Mouse (Mus musculus) lung, embryonic 14.5 days (tissue): ENCODE measurements at regions not wholly inside any gene's neighbourhood (a gene's known extent, or its start where the extent isn't known, plus 50 kb on each side); places are given as distances from the start of the nearest gene placed in this dataset.

Experiments
- ATAC-seq: fragments of 200-750 bp; cut with Nextera tagmentation; 2 replicates; pipeline ENCODE4 v1.8.0; 2017; ENCODE audit warnings: mild to moderate bottlenecking, moderate TSS enrichment, moderate library complexity; ENCODE audit not compliant: insufficient read depth
- DNase-seq: peaks from one replicate; pipeline ENCODE4 v3.0.0-alpha.2; 2015
- H3K27ac ChIP-seq: fragments of 300-500 bp; sonication (generic); 2 replicates; pipeline ENCODE4 v1.5.1; 2014; ENCODE audit warnings: low read depth, mild to moderate bottlenecking, moderate library complexity
- H3K27me3 ChIP-seq: fragments of 300-500 bp; sonication (generic); 2 replicates; pipeline ENCODE4 v1.6.1; 2014; ENCODE audit warnings: low read length, control low read depth; ENCODE audit not compliant: insufficient read depth
- H3K36me3 ChIP-seq: fragments of 300-500 bp; sonication (generic); 2 replicates; pipeline ENCODE4 v1.6.1; 2014; ENCODE audit warnings: control low read depth; ENCODE audit not compliant: insufficient read depth
- H3K4me1 ChIP-seq: fragments of 300-500 bp; sonication (generic); 2 replicates; pipeline ENCODE4 v1.6.1; 2014; ENCODE audit warnings: antibody characterized with exemption, control low read depth; ENCODE audit not compliant: insufficient read depth
- H3K4me2 ChIP-seq: fragments of 300-500 bp; sonication (generic); 2 replicates; pipeline ENCODE4 v1.6.1; 2014; ENCODE audit warnings: mild to moderate bottlenecking
- H3K4me3 ChIP-seq: fragments of 300-500 bp; sonication (generic); 2 replicates; pipeline ENCODE4 v1.5.1; 2014; ENCODE audit warnings: low read depth, low read length
- H3K9ac ChIP-seq: fragments of 300-500 bp; sonication (generic); 2 replicates; pipeline ENCODE4 v1.6.1; 2014
- H3K9me3 ChIP-seq: fragments of 300-500 bp; sonication (generic); 2 replicates; pipeline ENCODE4 v1.6.1; 2016; ENCODE audit warnings: low read depth, low read length, control low read depth
- CTCF ChIP-seq: IDR thresholded peaks from 2 replicates; pipeline ENCODE4 v1.5.1; 2016; ENCODE audit warnings: antibody characterized with exemption, low read depth
- WGBS: fragments of 180-500 bp; shearing (Covaris S2); extraction: QIAGEN DNeasy Blood & Tissue Kit; methylation state at CpG from one replicate; pipeline ENCODE4 v1.1.7; 2014; 5-methylcytosine and 5-hydroxymethylcytosine counted together

GRCm38 (mm10) chr3:52210556-52211302, 57.4 kb upstream of the Foxo1 start:
- 13% methylated on average over 24 of the region's 24 CpGs for WGBS
- Histone ChIP-seq H3K4me2 (peak overlapping the region; percentile 47), H3K27me3 (no peaks in the 10 kb centered on the region), H3K4me3 (peak overlapping the region; percentile 10; the same call in 1 of the 2 replicates), H3K9ac (peak overlapping the region; percentile 23; the same call in 1 of the 2 replicates), H3K4me1 (no peaks in the 10 kb centered on the region), H3K27ac (no peak overlapping the region), H3K36me3 (no peaks in the 10 kb centered on the region), H3K9me3 (no peaks in the 10 kb centered on the region; the same call in 1 of the 2 replicates)
- ATAC-seq (no peak), DNase-seq (peak; percentile 19)
- TF ChIP-seq CTCF = no peak

GRCm38 (mm10) chr3:52211303-52211695, 56.8 kb upstream of the Foxo1 start:
- no peak for TF ChIP-seq CTCF
- no peak for DNase-seq
- H3K9me3 ChIP-seq = no peaks in the 10 kb centered on the region
- no peaks in the 10 kb centered on the region for H3K27me3 ChIP-seq
- no peak overlapping the region for H3K27ac ChIP-seq
- peak overlapping the region; percentile 23; the same call in 1 of the 2 replicates for H3K9ac ChIP-seq
- peak overlapping the region; percentile 10; the same call in 1 of the 2 replicates for H3K4me3 ChIP-seq
- H3K4me1 ChIP-seq = no peaks in the 10 kb centered on the region
- no peaks in the 10 kb centered on the region for H3K36me3 ChIP-seq
- no peak for ATAC-seq
- WGBS = 26% methylated on average over 6 of the region's 6 CpGs
- H3K4me2 ChIP-seq = peak overlapping the region; percentile 47

- TF ChIP-seq CTCF = no peak
- no peak overlapping the region for H3K9ac ChIP-seq
- no peaks in the 10 kb centered on the region for H3K27me3 ChIP-seq
- ATAC-seq (no peak), DNase-seq (no peak)
- 91% methylated on average over 7 of the region's 7 CpGs for WGBS
- H3K4me2 ChIP-seq = no peak overlapping the region
- H3K4me3 ChIP-seq = no peak overlapping the region
- no peaks in the 10 kb centered on the region for H3K36me3 ChIP-seq
- H3K4me1 ChIP-seq = no peaks in the 10 kb centered on the region
- no peaks in the 10 kb centered on the region for H3K9me3 ChIP-seq
- H3K27ac ChIP-seq = no peak overlapping the region
These were observed 54.0 kb upstream of the Foxo1 start for GRCm38 (mm10) chr3:52214114-52214513.

DNA sequence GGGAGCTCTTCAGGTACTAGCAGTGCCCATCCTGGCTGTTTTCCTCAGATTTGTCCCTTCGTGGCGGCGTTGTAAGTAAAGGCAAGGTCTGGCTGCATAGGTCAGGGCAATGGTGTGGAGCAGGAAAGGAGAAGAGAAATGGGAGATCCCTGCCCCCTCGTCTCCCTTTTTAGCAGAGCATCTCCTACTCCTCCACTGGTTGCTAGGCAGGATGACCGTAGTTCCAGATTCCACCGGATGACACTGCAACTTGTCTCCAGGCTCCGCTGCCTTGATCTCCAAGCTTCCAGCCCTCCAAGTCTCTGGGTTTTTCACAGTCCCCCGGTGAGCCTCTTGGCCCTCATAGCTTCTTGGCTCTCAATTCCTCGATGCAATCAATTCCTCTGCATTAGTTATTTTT, 53.1 kb upstream of the Foxo1 start:
- ATAC-seq = no peak
- no peak overlapping the region for H3K9ac ChIP-seq
- H3K4me1 ChIP-seq = no peaks in the 10 kb centered on the region
- no peak for TF ChIP-seq CTCF
- no peak overlapping the region for H3K4me3 ChIP-seq
- no peak for DNase-seq
- H3K27ac ChIP-seq = no peak overlapping the region
- no peaks in the 10 kb centered on the region for H3K9me3 ChIP-seq
- no peak overlapping the region for H3K4me2 ChIP-seq
- H3K36me3 ChIP-seq = no peaks in the 10 kb centered on the region
- 91% methylated on average over 9 of the region's 9 CpGs for WGBS
- no peaks in the 10 kb centered on the region for H3K27me3 ChIP-seq
